Mouse (Mus musculus): Measurements from ENCODE around the gene Cyp2j12. TPM values are rescaled to one million over a fixed set of nuclear protein-coding genes. Genes with fewer than 3 reads are reported as not detected.
"Not testable (repeated sequence)": the region's sequence is repeated elsewhere in the genome, so short reads cannot be mapped to it uniquely, and the experiment has no call there.

Gene Cyp2j12
- under 1 TPM; 0.51 to 0.53 TPM for total RNA-seq (2021)
- long read RNA-seq, experiment 1, partial matches to known transcripts: 0 of 2 reads
- long read RNA-seq, experiment 1, other reads (novel, unspliced or antisense): 1 of 2 reads
- long read RNA-seq, experiment 2, partial matches to known transcripts: 2 of 3 reads
- long read RNA-seq, experiment 2, other reads (novel, unspliced or antisense): 0 of 3 reads

DNA sequence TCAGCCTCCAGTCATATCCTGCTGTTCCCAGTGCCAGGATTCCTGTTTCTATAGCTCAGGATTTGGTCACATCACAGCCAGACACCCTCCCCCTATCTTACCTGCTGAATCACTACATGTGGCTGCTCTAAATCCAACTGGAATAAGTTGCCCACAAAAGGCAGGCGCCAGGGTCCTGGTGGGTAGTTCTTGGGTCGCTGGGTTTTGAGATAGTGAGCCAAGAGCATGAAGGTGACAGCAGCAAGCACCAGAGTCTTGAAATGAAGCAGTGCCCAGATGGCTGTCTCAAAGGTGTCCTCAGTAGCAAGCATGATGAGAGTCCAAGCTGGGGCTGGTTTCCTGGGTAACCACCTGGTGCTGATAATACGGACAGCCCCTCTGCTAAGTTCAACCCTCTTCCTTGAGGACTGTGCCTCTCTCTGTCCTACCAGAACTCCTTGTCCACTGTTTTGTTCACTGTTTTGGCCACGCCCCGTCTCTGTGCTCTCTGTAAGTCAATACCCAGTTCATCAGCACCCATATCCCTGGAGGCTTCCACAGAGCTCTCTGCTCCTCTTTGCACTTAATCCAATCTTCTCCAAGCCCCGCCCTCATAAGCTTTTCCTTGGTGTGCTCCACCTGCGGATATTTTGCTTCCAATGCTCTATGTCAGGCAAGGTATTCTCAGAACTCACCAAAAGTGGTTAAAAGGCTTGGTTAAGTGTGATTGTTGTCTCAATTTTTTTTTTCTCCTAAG, at the start of gene Cyp2j12:
Gene Cyp2j12 (minus strand): TSS at position 421 of the 736 bp plus-strand sequence.
- no peak for DNase-seq (ENCODE audit: low spot score in 2 of 2)

DNA sequence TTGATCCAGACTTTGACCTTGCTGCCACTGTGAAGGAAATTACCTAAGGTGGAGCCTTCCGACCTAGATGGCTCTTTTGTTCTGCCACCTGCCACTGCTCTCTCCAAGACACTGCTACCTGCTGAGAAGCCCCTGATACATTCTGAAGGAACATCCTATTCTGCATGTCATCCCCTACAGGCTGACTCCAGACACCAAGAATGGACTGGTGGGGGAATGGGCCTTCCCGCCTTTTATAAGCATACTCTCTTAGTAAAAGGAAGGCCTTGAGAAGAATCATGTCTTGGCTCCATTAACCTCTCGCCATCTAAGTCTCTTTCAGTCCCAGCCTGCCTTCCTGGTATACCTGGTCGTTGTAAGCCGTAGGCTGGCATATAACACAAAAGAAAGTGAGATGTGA, 48.4 kb upstream of the Cyp2j12 start:
- DNase-seq (ENCODE audit: low spot score in 2 of 2): not testable (repeated sequence)

GRCm38 (mm10) chr4:96188671-96189070, 47.7 kb upstream of the Cyp2j12 start:
- DNase-seq (ENCODE audit: low spot score in 2 of 2): not testable (repeated sequence)

DNA sequence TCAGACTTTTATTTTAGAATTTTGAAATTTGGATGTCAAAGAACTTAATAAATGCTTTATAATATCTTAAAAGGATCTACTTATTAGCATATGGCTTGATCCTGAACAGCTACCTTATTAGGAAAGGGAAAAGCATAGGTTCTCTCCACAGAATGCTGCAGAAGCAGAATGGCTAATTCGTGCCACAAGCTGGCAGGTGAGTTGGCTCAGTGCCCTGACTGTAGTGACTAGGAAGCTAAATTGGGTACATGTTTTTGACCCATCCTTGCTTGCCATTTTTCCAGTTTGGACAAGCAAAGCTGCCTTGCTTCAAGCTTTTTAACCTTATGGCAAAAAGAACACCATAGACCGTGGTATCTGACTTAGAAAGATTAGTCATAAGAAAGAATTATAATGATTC, 47.2 kb upstream of the Cyp2j12 start:
- DNase-seq (ENCODE audit: low spot score in 2 of 2): not testable (repeated sequence)

- not testable (repeated sequence) for DNase-seq (ENCODE audit: low spot score in 2 of 2)
Observed at GRCm38 (mm10) chr4:96184716-96185115, 43.8 kb upstream of the Cyp2j12 start.

GRCm38 (mm10) chr4:96162839-96163238, 21.9 kb upstream of the Cyp2j12 start:
- no peak for DNase-seq (ENCODE audit: low spot score in 2 of 2)

DNA sequence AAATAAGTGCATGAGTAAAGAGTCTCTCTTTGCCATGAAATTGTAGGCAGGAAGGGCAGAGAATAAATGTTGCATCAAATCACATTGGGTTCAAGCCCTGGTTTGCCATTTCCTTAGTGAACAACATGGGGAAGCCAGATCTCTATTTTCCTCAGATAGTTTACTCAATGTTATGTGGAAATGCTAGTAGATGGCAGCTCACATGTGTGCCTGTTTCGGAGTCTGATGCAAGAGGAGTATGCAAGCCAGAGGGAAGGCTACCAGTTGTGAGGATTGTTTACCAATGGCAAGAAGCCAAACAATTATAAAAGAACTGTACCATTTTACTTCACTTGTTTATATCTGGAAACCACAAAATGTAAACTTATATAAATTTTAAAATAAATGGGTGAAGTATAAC, 20.6 kb upstream of the Cyp2j12 start:
- DNase-seq (ENCODE audit: low spot score in 2 of 2): no peak

GRCm38 (mm10) chr4:96139226-96139625, 1.7 kb downstream of the Cyp2j12 start:
- DNase-seq (ENCODE audit: low spot score in 2 of 2): no peak

- no peak for DNase-seq (ENCODE audit: low spot score in 2 of 2)
Observed at GRCm38 (mm10) chr4:96134246-96134645, 6.7 kb downstream of the Cyp2j12 start.

DNA sequence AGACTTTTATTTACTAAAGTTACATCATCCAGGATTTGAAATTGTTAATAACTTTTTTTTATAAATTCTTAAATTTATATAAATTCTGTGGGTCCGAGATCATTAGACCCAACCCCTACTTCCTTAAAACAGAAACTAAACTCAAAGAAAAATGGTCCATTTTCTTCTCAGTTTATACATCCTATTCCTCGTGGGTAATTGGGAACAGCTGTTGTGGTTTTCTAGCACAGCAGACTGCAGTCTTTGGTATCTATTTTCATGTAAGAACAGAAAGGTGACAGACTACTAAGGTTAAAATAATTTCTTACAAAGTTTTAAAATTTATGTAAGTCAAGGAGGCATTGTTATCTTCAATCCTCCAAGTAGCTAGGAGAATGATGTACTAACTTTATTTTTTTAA, 44.1 kb downstream of the Cyp2j12 start:
- DNase-seq (ENCODE audit: low spot score in 2 of 2): no peak

DNA sequence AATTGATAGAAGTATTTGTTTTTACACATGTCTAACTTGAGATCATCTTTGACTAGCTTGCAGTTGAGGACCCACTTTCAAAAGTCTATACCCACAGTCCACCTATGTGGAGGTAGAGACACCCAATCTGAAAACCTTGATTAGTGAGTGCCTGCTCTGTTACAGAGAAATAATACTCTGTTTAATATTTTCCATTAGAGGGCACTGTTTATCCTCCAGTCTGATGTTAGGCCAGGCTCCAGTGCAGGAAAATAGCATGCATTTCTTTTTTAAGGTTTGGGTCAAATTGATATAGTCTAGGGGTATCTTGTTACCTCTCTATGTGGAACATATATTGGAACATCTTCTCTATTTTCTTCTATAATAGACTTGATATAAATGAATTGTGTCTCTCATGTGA, 49.1 kb downstream of the Cyp2j12 start:
- DNase-seq (ENCODE audit: low spot score in 2 of 2): no peak

DNA sequence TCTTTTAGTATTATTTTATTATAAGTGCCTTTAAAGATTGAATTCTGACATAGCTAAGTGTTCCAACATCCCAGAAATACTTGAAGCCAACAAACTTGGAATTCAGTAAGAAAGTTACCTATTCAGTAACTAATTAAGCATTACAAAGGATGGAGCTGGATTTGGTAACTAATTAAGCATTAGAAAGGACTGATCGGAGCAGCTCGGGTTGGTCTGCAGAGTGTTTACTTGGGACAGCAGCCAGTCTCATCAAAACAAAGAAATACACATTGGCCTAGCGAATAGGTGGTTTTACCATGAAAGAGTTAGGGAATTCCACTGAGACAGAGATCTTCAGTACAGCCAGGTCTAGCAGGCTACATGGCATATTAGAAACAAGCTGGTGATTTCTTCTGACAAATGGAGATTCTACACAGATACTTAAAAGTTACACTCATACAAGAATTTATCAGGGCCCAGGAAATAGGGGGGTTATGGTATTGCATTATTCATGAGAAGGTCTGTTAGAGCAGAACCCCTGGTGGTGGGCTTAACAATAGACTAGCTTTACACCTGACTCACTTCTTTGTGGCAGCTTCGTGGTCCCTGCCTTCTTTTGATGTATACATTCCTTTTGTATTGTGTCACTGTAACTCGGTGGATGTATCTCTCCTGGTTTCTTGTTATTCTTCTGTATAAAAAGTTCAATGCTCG, 51.5 kb downstream of the Cyp2j12 start:
- DNase-seq (ENCODE audit: low spot score in 2 of 2): not testable (repeated sequence)

DNA sequence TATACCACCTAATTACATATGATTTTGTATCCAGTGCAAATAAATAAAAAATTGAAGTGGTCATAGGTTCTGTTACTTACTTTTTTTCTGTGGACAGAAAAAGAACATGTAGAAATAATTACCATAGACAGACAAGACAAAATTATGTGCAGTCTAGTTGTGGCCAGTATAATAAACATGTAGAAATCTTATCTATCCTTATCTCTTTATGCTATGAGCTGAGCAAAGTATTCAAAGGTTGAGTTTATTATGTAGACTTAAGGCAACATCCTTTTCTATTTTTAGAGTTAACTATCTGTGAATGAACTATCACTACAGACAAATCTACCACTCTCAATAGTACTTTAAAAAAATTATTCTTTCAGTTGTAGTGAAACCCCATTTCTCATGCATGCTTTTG, 62.6 kb downstream of the Cyp2j12 start:
- no peak for DNase-seq (ENCODE audit: low spot score in 2 of 2)

- peak in 1 of 2 experiments; percentile 1 for DNase-seq (ENCODE audit: low spot score in 2 of 2)
Observed at GRCm38 (mm10) chr4:96077261-96078125, 63.5 kb downstream of the Cyp2j12 start, which contains the start of gene Cyp2j13. TSS of gene Cyp2j13 (minus strand) at chr4:96077546.

DNA sequence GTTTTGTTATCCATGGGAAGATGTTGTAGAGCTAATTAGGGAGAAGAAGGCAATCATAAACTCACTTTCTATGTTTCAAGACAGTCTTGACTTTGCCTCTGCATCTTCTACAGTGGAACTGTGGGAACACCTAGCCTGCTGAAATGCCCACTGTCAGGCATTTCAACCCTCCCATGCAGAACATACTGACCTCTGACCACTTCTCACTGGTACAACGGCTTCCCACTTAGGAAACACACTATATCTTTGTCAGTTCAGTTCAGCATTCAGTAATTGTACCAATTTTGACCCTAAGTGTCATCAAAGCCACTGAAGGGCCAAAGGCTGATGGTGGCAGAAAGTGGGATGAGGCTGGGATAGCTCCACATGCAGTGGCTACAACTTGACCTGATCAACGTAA, 78.9 kb downstream of the Cyp2j12 start:
- DNase-seq (ENCODE audit: low spot score in 2 of 2): no peak

- no peak for DNase-seq (ENCODE audit: low spot score in 2 of 2)
Observed at GRCm38 (mm10) chr4:96060106-96060505, 80.8 kb downstream of the Cyp2j12 start.

Other genes starting within 250 kb of the Cyp2j12 start
- gene Hook1, start 173.9 kb downstream of the Cyp2j12 start, total RNA-seq (2021): 1 to 10 TPM; 8.7 to 9.5 TPM
- gene Cyp2j13, start 63.6 kb downstream of the Cyp2j12 start, total RNA-seq (2021): not detected
- not detected for gene Cyp2j7, start 95.5 kb upstream of the Cyp2j12 start, total RNA-seq (2021)
- not detected for gene Cyp2j11, start 207.5 kb upstream of the Cyp2j12 start, total RNA-seq (2021)

All from adrenal gland, adult 18-20 months (tissue).